Comparison of ENCODE assay signal across 9 mouse cellular contexts in genomic region chr15:37134386-37134785, GRCm38 (mm10).
A peak's percentile ranks its signal among the peaks of the same experiment; 100 is the strongest.
DNase-seq lines count a peak whose midpoint lies in the region; ATAC-seq and TF ChIP-seq lines count a peak whose summit lies in the region.
"Had no signal": no experiment of that assay in that cellular context is flagged by ENCODE, and none has a peak within 500 bp of the region (broad histone marks: within the 10 kb centered on the region; RNA-seq: fewer than 3 reads in every experiment).

No protein-coding gene starts in this region.

- TF ChIP-seq POLR2A in cerebellum, adult 2 months (IDR thresholded peaks at IDR 0.05; ENCODE audit: borderline replicate concordance, insufficient read depth, low read length), result no peak

- H3K4me3 ChIP-seq in cerebellum, adult 2 months (replicated peaks; ENCODE audit: insufficient read depth, low read depth, low read length), result no peak overlapping the region
- H3K4me3 ChIP-seq in liver, embryonic 15.5 days (replicated peaks), result no peak overlapping the region
- H3K4me3 ChIP-seq in liver, embryonic 11.5 days (ENCODE audit: low read depth, low read length), result no peak overlapping the region
- H3K4me3 ChIP-seq in intestine, postnatal 0 days (ENCODE audit: low read depth, low read length), result no peak overlapping the region
- H3K4me3 ChIP-seq in neural tube, embryonic 15.5 days (replicated peaks), result no peak overlapping the region
- H3K4me3 ChIP-seq: megakaryocyte, embryonic 14.5 days had no signal

- H3K9ac ChIP-seq in liver, embryonic 15.5 days, result no peak overlapping the region
- H3K9ac ChIP-seq in liver, embryonic 11.5 days (ENCODE audit: low read depth, low read length), result no peak overlapping the region
- H3K9ac ChIP-seq in intestine, postnatal 0 days (ENCODE audit: low read depth, low read length), result no peak overlapping the region
- no peak overlapping the region for H3K9ac ChIP-seq in neural tube, embryonic 15.5 days (replicated peaks)

- 0 out of 2 replicates have a peak overlapping the region, but pooled peaks have one; percentile 77 for H3K4me2 ChIP-seq in liver, embryonic 15.5 days
- no peak overlapping the region for H3K4me2 ChIP-seq in liver, embryonic 11.5 days
- peak overlapping the region; percentile 90 for H3K4me2 ChIP-seq in intestine, postnatal 0 days (replicated peaks; ENCODE audit: low read depth)
- peak overlapping the region; percentile 74; the same call in 1 of the 2 replicates for H3K4me2 ChIP-seq in neural tube, embryonic 15.5 days

- no peaks in the 10 kb centered on the region for H3K36me3 ChIP-seq in liver, embryonic 15.5 days (replicated peaks)
- H3K36me3 ChIP-seq in liver, embryonic 11.5 days (ENCODE audit: control insufficient read depth, insufficient read depth, low read length), result no peaks in the 10 kb centered on the region
- no peaks in the 10 kb centered on the region for H3K36me3 ChIP-seq in intestine, postnatal 0 days (ENCODE audit: control insufficient read depth, insufficient read depth)
- H3K36me3 ChIP-seq in neural tube, embryonic 15.5 days, result no peaks in the 10 kb centered on the region

- no peaks in the 10 kb centered on the region for H3K9me3 ChIP-seq in liver, embryonic 15.5 days (replicated peaks)
- H3K9me3 ChIP-seq in liver, embryonic 11.5 days (ENCODE audit: control insufficient read depth, low read length), result no peaks in the 10 kb centered on the region; the same call in 1 of the 2 replicates
- H3K9me3 ChIP-seq in intestine, postnatal 0 days (ENCODE audit: control insufficient read depth), result no peaks in the 10 kb centered on the region
- no peaks in the 10 kb centered on the region for H3K9me3 ChIP-seq in neural tube, embryonic 15.5 days (replicated peaks)

- H3K4me1 ChIP-seq in cerebellum, adult 2 months (ENCODE audit: control insufficient read depth, insufficient read depth, low read length), result no peaks in the 10 kb centered on the region
- H3K4me1 ChIP-seq in liver, embryonic 15.5 days (replicated peaks), result peaks cover 3% of the 10 kb centered on the region; the same call in 1 of the 2 replicates
- H3K4me1 ChIP-seq in liver, embryonic 11.5 days (replicated peaks; ENCODE audit: control insufficient read depth, insufficient read depth, low read length), result no peaks in the 10 kb centered on the region
- 0 out of 2 replicates have a peak, but pooled peaks cover 5% of the 10 kb centered on the region for H3K4me1 ChIP-seq in intestine, postnatal 0 days (replicated peaks; ENCODE audit: control insufficient read depth, insufficient read depth, low read length)
- peaks cover 23% of the 10 kb centered on the region for H3K4me1 ChIP-seq in neural tube, embryonic 15.5 days
- H3K4me1 ChIP-seq: megakaryocyte, embryonic 14.5 days had no signal

- no peak for TF ChIP-seq CTCF in cerebellum, adult 2 months (IDR thresholded peaks at IDR 0.05; ENCODE audit: borderline replicate concordance, insufficient read depth, low read depth, low read length)
- TF ChIP-seq CTCF in intestine, postnatal 0 days (IDR thresholded peaks at IDR 0.05; ENCODE audit: low read depth), result no peak

- ATAC-seq in liver, embryonic 15.5 days (ENCODE audit: insufficient read depth), result no peak
- no peak for ATAC-seq in liver, embryonic 11.5 days (replicated peaks; ENCODE audit: low FRiP score)
- ATAC-seq in intestine, postnatal 0 days, result no peak
- ATAC-seq in neural tube, embryonic 15.5 days (ENCODE audit: low FRiP score), result no peak

- no peak overlapping the region for H3K27ac ChIP-seq in cerebellum, adult 2 months (ENCODE audit: insufficient read depth, low read length)
- H3K27ac ChIP-seq in liver, embryonic 15.5 days (replicated peaks), result no peak overlapping the region
- no peak overlapping the region for H3K27ac ChIP-seq in liver, embryonic 11.5 days (ENCODE audit: low read depth, low read length)
- no peak overlapping the region for H3K27ac ChIP-seq in intestine, postnatal 0 days (ENCODE audit: low read depth, low read length)
- H3K27ac ChIP-seq in neural tube, embryonic 15.5 days (replicated peaks), result no peak overlapping the region

- WGBS in cerebellum, adult 2 months, result 50% methylated on average over 4 of the region's 4 CpGs
- 57% methylated on average over 4 of the region's 4 CpGs for WGBS in liver, embryonic 15.5 days (ENCODE audit: insufficient replicate concordance)
- WGBS in liver, embryonic 11.5 days, result 34% methylated on average over 4 of the region's 4 CpGs
- 48% methylated on average over 4 of the region's 4 CpGs for WGBS in intestine, postnatal 0 days
- WGBS in neural tube, embryonic 15.5 days, result 48% methylated on average over 4 of the region's 4 CpGs

- DNase-seq in cerebellum, adult 2 months, result peak; percentile 11 to 32
- DNase-seq in cerebellum, adult 8-10 months, result no peak
- no peak for DNase-seq in liver, embryonic 11.5 days (ENCODE audit: low spot score)
- DNase-seq in thymus, postnatal 25 days, result no peak
- DNase-seq in heart, adult 18-20 months, result no peak

- no peaks in the 10 kb centered on the region for H3K27me3 ChIP-seq in cerebellum, adult 2 months (ENCODE audit: control insufficient read depth, insufficient read depth, low read length)
- no peaks in the 10 kb centered on the region for H3K27me3 ChIP-seq in liver, embryonic 15.5 days
- H3K27me3 ChIP-seq in liver, embryonic 11.5 days (replicated peaks; ENCODE audit: control insufficient read depth, insufficient read depth, low read length), result no peaks in the 10 kb centered on the region
- no peaks in the 10 kb centered on the region for H3K27me3 ChIP-seq in intestine, postnatal 0 days (replicated peaks; ENCODE audit: control insufficient read depth, insufficient read depth, low read length)
- no peaks in the 10 kb centered on the region for H3K27me3 ChIP-seq in neural tube, embryonic 15.5 days (replicated peaks)

Comparison
In these comparisons a context has a peak if more than half of its experiments do, and no peak if none do; other contexts are left out.
1. DNase-seq: peak in cerebellum, adult 2 months (2 of 2); none in cerebellum, adult 8-10 months (single experiment), liver, embryonic 11.5 days (single experiment), thymus, postnatal 25 days (single experiment) and heart, adult 18-20 months (0 of 2).